33 mouse cellular contexts compared by ENCODE assay signal in the genomic region with DNA sequence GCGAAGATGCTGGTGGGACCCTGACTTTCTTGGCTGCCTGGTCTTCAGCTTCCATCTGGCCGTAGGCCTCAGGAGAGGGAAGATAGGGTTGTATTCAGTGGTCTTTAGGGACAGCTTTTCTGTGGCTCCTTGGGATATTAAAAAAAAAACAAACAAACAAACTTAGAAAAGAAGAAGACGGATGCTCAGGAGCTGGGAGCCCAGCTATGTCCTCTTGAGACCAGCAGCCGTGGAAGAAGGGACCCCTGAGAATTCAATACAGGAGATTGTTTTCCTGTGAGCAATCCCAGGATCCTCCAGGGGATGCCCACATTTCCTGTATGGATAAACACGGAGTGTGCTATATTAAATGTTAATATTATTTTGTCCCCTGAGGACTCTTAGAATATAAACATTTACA. TPM values are rescaled to one million over a fixed set of nuclear protein-coding genes. Genes with fewer than 3 reads are reported as not detected.
"Had no signal": no experiment of that assay in that cellular context is flagged by ENCODE, and none has a peak within 500 bp of the region (broad histone marks: within the 10 kb centered on the region; RNA-seq: fewer than 3 reads in every experiment).

No protein-coding gene starts in this region.

- DNase-seq: cerebellum, adult 18-20 months; cerebellum, adult 2 months; cerebellum, adult 8-10 months; cerebellum, adult 9-10 months; cerebellum, adult 9-11 months; cerebellum, postnatal 10 days; cerebellum, postnatal 14 days; cerebellum, postnatal 25 days; cerebellum, postnatal 36 days; embryo, embryonic 11 days; forebrain, postnatal 0 days; gastrocnemius, adult 2 months; gastrocnemius, postnatal 10 days; gastrocnemius, postnatal 14 days; gastrocnemius, postnatal 25 days; gastrocnemius, postnatal 36 days had no signal

- H3K4me2 ChIP-seq: embryonic facial prominence, embryonic 12.5 days; embryonic facial prominence, embryonic 13.5 days; embryonic facial prominence, embryonic 15.5 days; forebrain, embryonic 12.5 days; forebrain, embryonic 13.5 days; forebrain, embryonic 15.5 days had no signal

- H3K4me3 ChIP-seq: embryonic facial prominence, embryonic 10.5 days; embryonic facial prominence, embryonic 12.5 days; embryonic facial prominence, embryonic 13.5 days; embryonic facial prominence, embryonic 15.5 days; erythroblast, embryonic 14.5 days; forebrain, embryonic 10.5 days; forebrain, embryonic 12.5 days; forebrain, embryonic 13.5 days; forebrain, embryonic 15.5 days; gastrocnemius, adult 2 months had no signal

- ATAC-seq: forebrain, embryonic 13.5 days; forebrain, embryonic 14.5 days; forebrain, embryonic 15.5 days; forebrain, embryonic 16.5 days; forebrain, postnatal 0 days had no signal

- H3K27me3 ChIP-seq: embryonic facial prominence, embryonic 12.5 days; embryonic facial prominence, embryonic 15.5 days; forebrain, embryonic 12.5 days; forebrain, embryonic 13.5 days; forebrain, embryonic 15.5 days had no signal

- H3K27ac ChIP-seq: embryonic facial prominence, embryonic 10.5 days; embryonic facial prominence, embryonic 12.5 days; embryonic facial prominence, embryonic 13.5 days; embryonic facial prominence, embryonic 15.5 days; forebrain, embryonic 10.5 days; forebrain, embryonic 12.5 days; forebrain, embryonic 13.5 days; forebrain, embryonic 15.5 days; gastrocnemius, adult 2 months had no signal

- H3K9ac ChIP-seq: embryonic facial prominence, embryonic 12.5 days; embryonic facial prominence, embryonic 13.5 days; embryonic facial prominence, embryonic 15.5 days; forebrain, embryonic 12.5 days; forebrain, embryonic 13.5 days; forebrain, embryonic 15.5 days; forebrain, postnatal 0 days had no signal

- H3K9me3 ChIP-seq: embryonic facial prominence, embryonic 10.5 days; embryonic facial prominence, embryonic 12.5 days; embryonic facial prominence, embryonic 13.5 days; embryonic facial prominence, embryonic 15.5 days; forebrain, embryonic 10.5 days; forebrain, embryonic 12.5 days; forebrain, embryonic 13.5 days; forebrain, embryonic 15.5 days had no signal

- H3K36me3 ChIP-seq: embryonic facial prominence, embryonic 10.5 days; embryonic facial prominence, embryonic 12.5 days; embryonic facial prominence, embryonic 13.5 days; embryonic facial prominence, embryonic 15.5 days; forebrain, embryonic 10.5 days; forebrain, embryonic 12.5 days; forebrain, embryonic 15.5 days had no signal

RNA-seq across cellular contexts. Expression of gene Sdr42e1, which starts 1.7 kb away (rescaled TPM):
- polyA plus RNA-seq: erythroblast, embryonic 14.5 days; forebrain, embryonic 11.5 days had no signal

RNA-seq across cellular contexts. Expression of gene Hsd17b2, which starts 26.5 kb away (rescaled TPM):
- total RNA-seq: common myeloid progenitor, adult 5-6 weeks; forebrain, postnatal 0 days; gastrocnemius, adult 18-20 months; gastrocnemius, adult 2 months; gastrocnemius, adult 8-10 months; gastrocnemius, postnatal 14 days; gastrocnemius, postnatal 25 days; gastrocnemius, postnatal 36 days; granulocyte monocyte progenitor cell, adult 5-6 weeks; heart, adult 18-20 months had no signal
- polyA plus RNA-seq: embryonic facial prominence, embryonic 10.5 days; embryonic facial prominence, embryonic 12.5 days; erythroblast, embryonic 14.5 days; forebrain, embryonic 10.5 days; forebrain, embryonic 11.5 days; forebrain, embryonic 12.5 days; forebrain, embryonic 14.5 days; forebrain, embryonic 15.5 days; forebrain, embryonic 16.5 days; forebrain, postnatal 0 days had no signal
